Mouse (Mus musculus): ENCODE data around the gene 1700028K03Rik. TPM values are rescaled to one million over a fixed set of nuclear protein-coding genes. Genes with fewer than 3 reads are reported as not detected.

1700028K03Rik gene
- polyA plus RNA-seq (2012; fragmentation: generic; extraction: Trizol): under 1 TPM in 1 of 2 experiments, not detected in 1; 0.02 TPM

DNA sequence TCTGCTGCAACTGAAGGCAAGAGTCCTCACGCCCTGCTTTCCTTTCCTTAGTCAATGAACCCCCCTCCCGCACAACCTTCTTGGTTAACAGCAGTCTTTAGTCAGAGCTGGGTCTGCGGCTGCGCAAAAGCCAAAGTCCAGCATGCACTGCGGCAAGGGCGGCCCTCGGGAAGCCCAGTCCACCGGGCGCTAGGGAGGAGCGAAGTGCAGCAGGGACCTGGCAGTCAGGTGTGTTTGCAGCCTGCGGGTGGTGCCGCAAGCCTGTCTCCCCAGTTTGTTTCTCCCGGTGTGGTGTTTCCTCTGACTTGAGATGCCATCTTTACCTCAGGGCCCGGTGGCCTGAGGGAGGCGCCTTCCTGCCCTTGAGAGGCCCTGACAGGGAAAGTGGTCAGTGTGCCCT is at the start of gene 1700028K03Rik:
Gene 1700028K03Rik, plus strand, starts transcription at position 129 of the 400 bp plus-strand sequence.

GRCm38 (mm10) chr5:107507321-107507720 is 27.2 kb upstream of the 1700028K03Rik start, which contains the start of gene Gm42669:
TSS of gene Gm42669 (plus strand) at chr5:107507621.

GRCm38 (mm10) chr5:107597301-107598077 is 63.0 kb downstream of the 1700028K03Rik start, which contains the start of the genes Rpap2 and Glmn:
TSS of gene Rpap2 (plus strand) at chr5:107597373.
TSS of gene Glmn (minus strand) at chr5:107597888.

Other genes starting within 250 kb of the 1700028K03Rik start
- gene Tgfbr3, start 245.1 kb upstream of the 1700028K03Rik start, polyA plus RNA-seq (2012; fragmentation: generic; extraction: Trizol): 10 to 100 TPM in 1 of 2 experiments, under 1 TPM in 1; 0.70 to 12.9 TPM
- 1 to 10 TPM in 1 of 2 experiments, under 1 TPM in 1; 0.02 to 1.1 TPM for gene Brdt, start 203.6 kb upstream of the 1700028K03Rik start, polyA plus RNA-seq (2012; fragmentation: generic; extraction: Trizol)
- gene Ephx4, start 132.0 kb upstream of the 1700028K03Rik start, polyA plus RNA-seq (2012; fragmentation: generic; extraction: Trizol): under 1 TPM in 1 of 2 experiments, not detected in 1; 0.12 TPM
- gene Lpcat2b, start 103.2 kb upstream of the 1700028K03Rik start, polyA plus RNA-seq (2012; fragmentation: generic; extraction: Trizol): not detected
- gene Btbd8, start 96.7 kb upstream of the 1700028K03Rik start, polyA plus RNA-seq (2012; fragmentation: generic; extraction: Trizol): under 1 TPM; 0.04 to 0.54 TPM
- gene Gm42669, start 27.1 kb upstream of the 1700028K03Rik start, polyA plus RNA-seq (2012; fragmentation: generic; extraction: Trizol): under 1 TPM in 1 of 2 experiments, not detected in 1; 0.14 TPM
- gene Rpap2, start 62.7 kb downstream of the 1700028K03Rik start, polyA plus RNA-seq (2012; fragmentation: generic; extraction: Trizol): 1 to 10 TPM; 1.3 to 8.3 TPM
- 1 to 10 TPM in 1 of 2 experiments, under 1 TPM in 1; 0.43 to 2.1 TPM for gene Glmn, start 63.2 kb downstream of the 1700028K03Rik start, polyA plus RNA-seq (2012; fragmentation: generic; extraction: Trizol)
- gene Gfi1, start 191.3 kb downstream of the 1700028K03Rik start, polyA plus RNA-seq (2012; fragmentation: generic; extraction: Trizol): under 1 TPM in 1 of 2 experiments, not detected in 1; 0.05 TPM

Data from C3H10T1/2 (cell line).